Mouse (Mus musculus) G1E (cell line): Measurements from ENCODE around the gene Rasal2.

ENCODE experiments used
- CTCF ChIP-seq: IDR thresholded peaks from 2 replicates; pipeline ENCODE4 v1.5.1; 2012; ENCODE audit warnings: low read depth, low read length, inconsistent platforms, mixed read lengths
- GATA1 ChIP-seq: IDR thresholded peaks from 2 replicates; pipeline ENCODE4 v1.6.1; 2012; ENCODE audit warnings: borderline replicate concordance, low read length, inconsistent platforms, mixed read lengths
- POLR2AphosphoS5 ChIP-seq: IDR thresholded peaks from 2 replicates; pipeline ENCODE4 v1.6.1; 2012; ENCODE audit warnings: low read depth, low read length, inconsistent platforms; ENCODE audit not compliant: insufficient replicate concordance
- TAL1 ChIP-seq: conservative IDR thresholded peaks from 2 replicates; pipeline ENCODE4 v1.6.1; 2012; ENCODE audit warnings: low read depth, low read length, inconsistent platforms, mixed read lengths

DNA sequence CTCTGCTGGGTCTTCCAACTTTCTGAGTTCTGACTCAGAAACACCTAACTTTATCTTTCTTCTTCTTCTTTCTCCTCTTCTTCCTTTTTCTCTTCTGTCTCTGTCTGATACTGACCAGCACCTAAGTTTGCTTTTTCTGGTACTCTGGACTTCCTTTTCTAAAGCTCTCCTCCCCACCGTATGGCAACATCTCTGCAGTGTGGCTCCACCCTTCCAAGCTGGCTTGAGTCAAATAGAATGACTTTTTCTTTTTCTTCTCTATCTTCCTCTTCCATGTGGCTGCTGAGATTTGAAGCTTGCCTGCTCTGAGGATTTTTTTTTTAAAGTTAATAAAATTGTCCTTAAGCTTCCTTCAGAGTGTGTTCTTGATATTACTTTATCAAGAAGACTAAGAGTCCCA lies 115.3 kb downstream of the Rasal2 start:
- no peak for TF ChIP-seq CTCF
- no peak for TF ChIP-seq TAL1
- no peak for TF ChIP-seq GATA1
- no peak for TF ChIP-seq POLR2AphosphoS5
